Mouse (Mus musculus) forebrain, embryonic 15.5 days (tissue): ENCODE results near the gene Flt3l. TPM values are rescaled to one million over a fixed set of nuclear protein-coding genes. Genes with fewer than 3 reads are reported as not detected.
"Not testable (repeated sequence)": the region's sequence is repeated elsewhere in the genome, so short reads cannot be mapped to it uniquely, and the experiment has no call there.

ENCODE experiments used
- ATAC-seq: fragments of 200-750 bp; cut with Nextera tagmentation; replicated peaks from 2 replicates; pipeline ENCODE4 v1.8.0; 2017; ENCODE audit warnings: mild to moderate bottlenecking, moderate TSS enrichment, moderate library complexity
- H3K27ac ChIP-seq: fragments of 300-500 bp; sonication (generic); replicated peaks from 2 replicates; pipeline ENCODE4 v1.5.1; 2015; ENCODE audit warnings: mild to moderate bottlenecking, inconsistent platforms
- H3K27me3 ChIP-seq: fragments of 300-500 bp; sonication (generic); 2 replicates; pipeline ENCODE4 v1.6.1; 2015; ENCODE audit warnings: inconsistent platforms
- H3K36me3 ChIP-seq: fragments of 300-500 bp; sonication (generic); 2 replicates; pipeline ENCODE4 v1.6.1; 2015; ENCODE audit warnings: mild to moderate bottlenecking, inconsistent platforms
- H3K4me1 ChIP-seq: fragments of 300-500 bp; sonication (generic); 2 replicates; pipeline ENCODE4 v1.6.1; 2015; ENCODE audit warnings: inconsistent platforms
- H3K4me2 ChIP-seq: fragments of 300-500 bp; sonication (generic); replicated peaks from 2 replicates; pipeline ENCODE4 v1.6.1; 2015; ENCODE audit warnings: mild to moderate bottlenecking, inconsistent platforms
- H3K4me3 ChIP-seq: fragments of 300-500 bp; sonication (generic); 2 replicates; pipeline ENCODE4 v1.5.1; 2015; ENCODE audit warnings: mild to moderate bottlenecking, inconsistent platforms
- H3K9ac ChIP-seq: fragments of 300-500 bp; sonication (generic); replicated peaks from 2 replicates; pipeline ENCODE4 v1.6.1; 2015; ENCODE audit warnings: mild to moderate bottlenecking, inconsistent platforms
- H3K9me3 ChIP-seq: fragments of 300-500 bp; sonication (generic); 2 replicates; pipeline ENCODE4 v1.6.1; 2016; ENCODE audit warnings: inconsistent platforms
- WGBS: fragments of 180-500 bp; shearing (Covaris S2); methylation state at CpG from one replicate; pipeline ENCODE4 v1.1.7; 2015; ENCODE audit warnings: mixed read lengths; 5-methylcytosine and 5-hydroxymethylcytosine counted together
- polyA plus RNA-seq: library from polyadenylated mRNA; unstranded; fragments of >200 nt; fragmentation: Nextera tagmentation; extraction: Ambion mirVana; gene quantifications from 2 replicates; pipeline ENCODE4 v1.2.1, GENCODE M21; 2015

Flt3l gene
- polyA plus RNA-seq, 1 experiment from 2014 or later = 2.1 TPM

DNA sequence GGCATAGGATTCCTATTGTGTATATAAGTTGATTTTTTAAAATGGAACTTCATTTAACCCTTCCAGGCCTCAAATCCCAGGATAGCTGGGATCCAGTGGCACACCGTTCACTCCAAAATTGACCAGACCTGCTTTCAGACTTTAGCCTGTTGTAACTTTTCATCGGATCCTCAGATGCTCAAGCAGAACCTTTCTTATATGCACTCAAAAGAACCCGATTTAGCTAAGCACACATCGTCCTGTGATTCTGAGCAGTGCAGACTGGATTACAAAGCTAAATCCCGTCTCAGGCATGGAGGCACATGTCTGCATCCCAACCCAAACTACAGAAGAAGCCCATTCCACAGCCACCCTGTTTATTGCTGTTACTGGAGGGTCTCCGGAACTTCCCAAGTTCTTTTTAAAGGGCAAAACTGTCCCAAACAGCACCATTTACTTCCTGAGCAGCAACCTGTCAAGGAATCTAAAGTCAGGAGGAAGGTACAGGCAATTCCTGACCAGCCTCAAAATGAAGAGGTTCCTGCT lies 8.5 kb downstream of the Flt3l start:
- peaks cover 30% of the 10 kb centered on the region for H3K36me3 ChIP-seq
- peak overlapping the region; percentile 73 for H3K4me2 ChIP-seq
- peak overlapping the region; percentile 78 for H3K4me3 ChIP-seq
- peak overlapping the region; percentile 98 for H3K9ac ChIP-seq
- H3K27ac ChIP-seq = peak overlapping the region; percentile 86
- no peaks in the 10 kb centered on the region for H3K9me3 ChIP-seq
- WGBS = 2% methylated on average over 6 of the region's 6 CpGs
- no peak for ATAC-seq
- H3K4me1 ChIP-seq = peaks cover 48% of the 10 kb centered on the region
- H3K27me3 ChIP-seq = no peaks in the 10 kb centered on the region

DNA sequence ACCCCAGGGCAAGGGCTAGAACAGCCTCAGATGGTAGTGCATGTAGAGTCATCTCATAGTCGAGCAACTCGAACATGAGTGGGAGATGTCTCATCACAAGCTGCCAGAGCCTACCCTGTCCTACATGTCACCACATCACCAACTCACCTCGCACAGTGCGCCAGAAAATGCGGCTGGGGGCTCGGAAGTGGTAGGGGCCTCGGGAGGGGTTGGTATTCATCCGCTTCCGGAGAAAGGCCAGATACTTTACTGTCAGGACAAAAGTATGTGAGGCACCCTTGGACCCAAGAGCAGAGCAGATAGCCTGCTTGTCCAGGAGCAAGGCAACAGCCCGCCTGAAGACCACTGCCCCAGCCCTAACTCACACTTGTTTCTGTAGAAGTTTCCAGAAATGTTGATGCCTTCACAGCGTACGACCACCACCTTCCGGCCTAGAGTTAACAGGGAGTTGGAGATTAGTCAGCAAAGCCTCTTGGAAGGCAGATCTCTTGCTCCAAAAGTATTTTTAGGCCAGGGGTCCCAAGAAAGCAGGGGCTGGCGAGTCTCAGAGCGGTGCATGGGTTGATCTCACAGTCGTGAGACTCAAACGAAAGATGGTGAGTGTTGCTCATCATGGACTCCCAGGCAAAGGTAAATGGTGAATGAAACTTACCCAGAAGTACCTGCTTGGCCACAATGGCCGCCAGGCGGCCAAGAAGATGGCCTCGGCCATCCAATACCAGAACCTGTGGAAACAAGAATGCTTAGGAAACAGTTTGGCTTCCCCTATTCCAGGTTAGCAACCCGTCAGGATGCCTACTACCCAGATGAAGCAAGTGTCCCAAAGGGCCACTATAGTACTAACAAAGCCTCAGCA lies 9.2 kb downstream of the Flt3l start:
- no peak for ATAC-seq
- Histone ChIP-seq H3K9ac (peak overlapping the region; percentile 98), H3K9me3 (no peaks in the 10 kb centered on the region), H3K4me1 (peaks cover 55% of the 10 kb centered on the region), H3K27me3 (no peaks in the 10 kb centered on the region), H3K27ac (peak overlapping the region; percentile 86), H3K4me3 (peak overlapping the region; percentile 78), H3K36me3 (peaks cover 36% of the 10 kb centered on the region), H3K4me2 (peak overlapping the region; percentile 73)
- 51% methylated on average over 21 of the region's 21 CpGs for WGBS

DNA sequence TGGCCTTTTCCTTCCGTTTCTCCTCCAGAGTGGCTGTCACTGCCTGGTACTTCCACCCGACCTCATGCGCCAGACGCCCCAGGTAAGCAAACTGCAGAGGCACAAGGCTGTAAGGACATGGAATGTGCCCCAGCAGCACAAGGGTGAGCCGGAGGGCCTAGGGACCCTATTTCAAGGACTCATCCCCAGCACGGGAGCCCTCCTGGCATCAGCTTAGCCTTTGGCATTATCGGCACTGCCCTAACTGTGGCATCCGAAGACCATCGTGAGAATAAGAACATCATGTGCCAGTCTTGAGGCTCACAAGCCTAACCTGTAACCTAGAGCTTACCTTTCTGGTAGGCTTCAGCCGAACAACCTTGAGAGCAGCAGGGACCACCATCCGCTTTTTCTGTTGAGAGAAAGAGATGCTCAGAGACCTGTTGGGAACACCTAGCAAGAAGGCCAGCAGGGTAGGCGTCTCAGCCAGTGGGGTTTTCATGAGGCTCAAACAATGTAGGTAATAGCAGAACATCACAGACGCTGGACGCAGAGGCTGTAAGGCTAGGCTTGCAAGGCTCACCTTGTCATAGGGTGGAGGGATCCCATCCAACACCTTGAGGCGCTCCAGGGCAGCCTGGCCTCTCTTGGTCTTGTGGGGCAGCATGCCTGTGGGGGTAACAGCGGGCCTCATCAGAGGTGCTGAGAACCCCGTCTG lies 9.9 kb downstream of the Flt3l start:
- no peak for ATAC-seq
- Histone ChIP-seq H3K27me3 (no peaks in the 10 kb centered on the region), H3K36me3 (peaks cover 44% of the 10 kb centered on the region), H3K4me3 (peak overlapping the region; percentile 78), H3K9ac (peak overlapping the region; percentile 98), H3K27ac (peak overlapping the region; percentile 86), H3K4me1 (peaks cover 61% of the 10 kb centered on the region), H3K4me2 (peak overlapping the region; percentile 73; the same call in 1 of the 2 replicates), H3K9me3 (no peaks in the 10 kb centered on the region)
- 74% methylated on average over 17 of the region's 17 CpGs for WGBS

DNA sequence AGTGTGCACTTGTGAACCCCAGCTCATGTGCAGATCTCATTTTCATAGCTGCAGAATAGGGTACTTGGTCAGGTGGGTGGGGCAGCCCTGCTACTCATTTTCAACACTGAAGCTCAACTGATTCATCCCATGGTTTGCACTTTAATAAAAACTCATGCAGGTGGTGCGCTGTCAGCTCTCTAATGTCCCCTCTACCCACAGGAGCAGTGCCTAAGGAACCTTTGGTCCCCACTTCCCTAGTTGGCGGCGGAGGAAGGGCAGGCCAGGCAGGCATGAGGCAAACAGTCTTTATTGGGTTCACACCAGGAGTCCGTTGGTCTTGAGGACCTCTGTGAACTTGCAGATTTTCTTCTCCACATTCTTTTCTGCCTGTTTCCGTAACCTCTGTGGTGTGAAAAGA lies 10.6 kb downstream of the Flt3l start:
- H3K27ac ChIP-seq = peak overlapping the region; percentile 85
- H3K4me3 ChIP-seq = peak overlapping the region; percentile 4; the same call in 1 of the 2 replicates
- H3K9ac ChIP-seq, ATAC-seq, H3K27me3 ChIP-seq, H3K9me3 ChIP-seq, H3K4me2 ChIP-seq: not testable (repeated sequence)
- H3K4me1 ChIP-seq = peaks cover 61% of the 10 kb centered on the region
- WGBS = 59% methylated on average over 5 of the region's 5 CpGs
- peaks cover 51% of the 10 kb centered on the region for H3K36me3 ChIP-seq

DNA sequence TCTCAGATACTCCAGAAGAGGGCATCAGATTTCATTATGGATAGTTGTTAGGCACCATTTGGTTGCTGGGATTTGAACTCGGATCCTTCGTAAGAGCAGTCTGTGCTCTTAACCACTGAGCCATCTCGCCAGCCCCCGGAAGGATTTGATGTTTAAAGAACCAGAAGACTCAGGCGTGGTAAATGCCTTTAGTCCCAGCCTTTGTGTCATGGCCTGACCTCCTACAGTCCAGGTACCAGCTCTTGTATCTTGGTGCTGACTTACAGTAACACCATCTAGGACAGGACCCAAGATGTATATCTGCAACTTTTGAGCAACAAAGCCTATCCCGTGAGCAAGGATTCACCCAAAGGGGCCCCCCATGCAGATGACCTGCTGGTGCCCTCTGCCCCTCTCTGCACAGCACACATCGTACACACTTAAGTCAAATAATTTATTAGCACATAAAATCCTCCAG lies 11.1 kb downstream of the Flt3l start:
- H3K27ac ChIP-seq = peak overlapping the region; percentile 85
- peaks cover 61% of the 10 kb centered on the region for H3K4me1 ChIP-seq
- H3K27me3 ChIP-seq = no peaks in the 10 kb centered on the region
- WGBS = 21% methylated on average over 7 of the region's 7 CpGs
- peaks cover 55% of the 10 kb centered on the region for H3K36me3 ChIP-seq
- H3K4me2 ChIP-seq = peak overlapping the region; percentile 43; the same call in 1 of the 2 replicates
- ATAC-seq = no peak
- H3K4me3 ChIP-seq = peak overlapping the region; percentile 74; the same call in 1 of the 2 replicates
- peak overlapping the region; percentile 17; the same call in 1 of the 2 replicates for H3K9ac ChIP-seq
- H3K9me3 ChIP-seq = no peaks in the 10 kb centered on the region

DNA sequence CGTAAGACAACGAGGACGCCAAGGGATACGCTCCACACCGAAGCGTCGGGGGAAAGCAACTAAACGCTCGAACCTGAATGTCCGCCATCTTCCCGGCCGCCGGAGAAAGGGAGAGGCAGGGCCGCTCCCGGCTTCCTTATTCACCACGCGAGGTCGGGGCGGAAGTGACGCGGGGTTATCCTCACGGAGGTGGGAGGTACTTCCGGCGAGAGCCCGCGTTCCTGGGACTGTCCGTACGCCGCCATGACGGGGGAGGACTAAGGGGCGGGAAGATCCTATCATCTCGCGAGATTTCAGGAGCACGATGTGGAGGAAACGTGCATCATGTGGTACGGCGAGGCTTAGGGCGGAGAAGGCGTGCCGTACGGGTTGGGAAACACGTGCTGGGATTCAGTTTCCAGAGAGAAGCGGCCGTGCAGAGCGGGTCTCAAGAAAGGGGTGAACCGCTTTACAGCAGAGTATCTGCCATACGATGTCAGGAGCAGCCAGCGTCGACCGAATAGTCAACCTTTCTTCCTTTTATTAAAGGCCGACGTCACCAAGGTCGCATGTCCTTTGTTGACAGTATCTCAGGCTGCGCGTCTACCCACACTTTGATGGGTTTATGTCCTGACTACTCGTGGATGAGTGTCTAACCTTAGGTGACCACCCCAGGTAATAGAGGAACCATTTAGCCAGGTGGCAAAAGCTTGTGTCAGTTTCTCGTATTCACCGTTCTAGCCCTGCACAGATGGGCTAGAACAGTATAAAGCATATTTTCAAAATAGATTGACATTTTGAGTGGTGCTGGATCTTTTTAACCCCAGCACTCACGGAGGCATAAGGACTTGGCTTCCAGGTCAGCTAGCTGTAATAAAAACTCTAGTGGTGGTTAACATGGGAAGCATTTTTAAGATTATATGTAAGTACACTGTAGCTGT lies 11.7 kb downstream of the Flt3l start, which contains the start of gene Rps11:
Gene Rps11, minus strand, starts transcription at position 216 of the 920 bp plus-strand sequence.
- Histone ChIP-seq H3K27ac (peak within 1 kb of the TSS; percentile 87), H3K27me3 (no peaks in the 10 kb centered on the region), H3K36me3 (peaks cover 62% of the 10 kb centered on the region), H3K4me3 (peak within 1 kb of the TSS; percentile 74), H3K9ac (peak within 1 kb of the TSS; percentile 86), H3K4me1 (peaks cover 55% of the 10 kb centered on the region), H3K9me3 (no peaks in the 10 kb centered on the region), H3K4me2 (peak within 1 kb of the TSS; percentile 87)
- peak; percentile 83 for ATAC-seq
- under 1% methylated on average over 59 of the region's 59 CpGs for WGBS

DNA sequence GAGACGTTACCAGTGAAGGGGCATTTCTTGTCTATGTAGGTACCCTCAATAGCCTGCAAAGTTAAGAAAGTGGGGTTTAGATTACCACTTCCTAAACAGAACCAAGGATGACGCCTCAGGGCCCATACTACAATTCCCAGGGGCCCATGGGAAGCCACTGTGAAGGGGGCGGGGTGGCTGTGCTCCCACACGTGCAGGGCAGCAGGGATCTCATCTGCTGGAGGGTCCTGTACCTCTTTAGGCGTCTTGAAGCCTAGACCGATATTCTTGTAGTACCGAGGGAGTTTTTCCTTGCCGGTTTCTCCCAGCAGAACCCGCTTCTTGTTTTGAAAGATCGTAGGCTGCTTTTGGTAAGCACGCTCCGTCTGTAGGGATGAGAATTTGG lies 13.1 kb downstream of the Flt3l start:
- ATAC-seq = no peak
- Histone ChIP-seq H3K9me3 (no peaks in the 10 kb centered on the region), H3K27me3 (no peaks in the 10 kb centered on the region), H3K9ac (peak overlapping the region; percentile 86), H3K4me3 (peak overlapping the region; percentile 74), H3K4me1 (peaks cover 52% of the 10 kb centered on the region), H3K36me3 (peaks cover 72% of the 10 kb centered on the region), H3K27ac (peak overlapping the region; percentile 87), H3K4me2 (peak overlapping the region; percentile 87)
- WGBS = 26% methylated on average over 12 of the region's 12 CpGs

DNA sequence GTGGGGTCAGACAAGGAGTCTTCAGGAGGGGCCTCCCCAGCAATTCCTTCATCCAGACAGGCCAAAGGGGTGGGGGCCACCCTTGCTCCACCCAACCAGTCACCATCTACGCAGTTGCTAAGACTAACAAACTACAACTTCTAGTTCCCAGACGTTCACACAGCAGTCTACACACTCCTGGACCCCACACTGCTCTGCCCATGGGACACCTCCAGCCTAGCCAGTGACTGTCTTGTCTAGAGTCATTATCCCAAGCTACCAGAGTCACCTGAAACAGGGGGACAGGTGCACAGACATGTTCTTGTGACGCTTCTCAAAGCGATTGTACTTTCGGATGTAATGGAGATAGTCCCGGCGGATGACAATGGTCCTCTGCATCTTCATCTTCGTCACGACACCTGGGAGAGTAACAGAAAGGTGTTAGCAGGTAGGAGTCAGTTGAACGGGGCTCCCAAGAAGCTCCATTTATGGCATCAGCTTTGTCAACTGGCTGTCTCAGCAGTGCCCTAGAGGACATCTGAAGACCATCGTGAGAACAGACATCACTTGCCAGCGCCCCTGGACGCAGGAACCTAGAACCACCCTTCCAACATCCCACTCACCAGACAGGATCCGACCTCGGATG lies 13.6 kb downstream of the Flt3l start:
- 88% methylated on average over 15 of the region's 15 CpGs for WGBS
- Histone ChIP-seq H3K4me3 (peak overlapping the region; percentile 74), H3K27ac (no peak overlapping the region), H3K9ac (peak overlapping the region; percentile 86), H3K36me3 (peaks cover 75% of the 10 kb centered on the region), H3K4me2 (peak overlapping the region; percentile 87), H3K27me3 (no peaks in the 10 kb centered on the region), H3K9me3 (no peaks in the 10 kb centered on the region), H3K4me1 (peaks cover 50% of the 10 kb centered on the region)
- no peak for ATAC-seq

DNA sequence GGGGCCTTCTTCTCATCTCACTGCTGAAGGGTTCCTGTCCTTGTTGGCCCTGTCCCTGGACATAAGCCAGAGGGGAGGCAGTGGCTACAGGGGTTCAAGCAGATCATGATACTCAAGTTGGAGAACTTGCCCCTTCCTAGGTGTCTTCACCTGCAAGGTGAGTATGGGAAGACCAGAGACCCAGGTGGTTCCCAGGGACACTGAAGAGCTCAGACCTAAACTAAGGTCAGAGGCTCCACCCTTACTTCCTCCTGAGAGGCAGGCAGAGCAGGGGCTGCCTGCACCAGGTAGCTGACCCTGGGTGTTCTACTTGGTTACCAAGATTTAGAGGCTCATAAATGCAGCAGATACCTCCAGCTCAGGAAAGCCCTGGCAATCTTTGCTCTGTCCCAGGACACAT lies 14.3 kb downstream of the Flt3l start:
- Histone ChIP-seq H3K4me2 (no peak overlapping the region), H3K4me1 (peaks cover 43% of the 10 kb centered on the region), H3K9me3 (no peaks in the 10 kb centered on the region), H3K9ac (no peak overlapping the region), H3K36me3 (peaks cover 71% of the 10 kb centered on the region), H3K4me3 (no peak overlapping the region), H3K27ac (no peak overlapping the region), H3K27me3 (no peaks in the 10 kb centered on the region)
- ATAC-seq = no peak

DNA sequence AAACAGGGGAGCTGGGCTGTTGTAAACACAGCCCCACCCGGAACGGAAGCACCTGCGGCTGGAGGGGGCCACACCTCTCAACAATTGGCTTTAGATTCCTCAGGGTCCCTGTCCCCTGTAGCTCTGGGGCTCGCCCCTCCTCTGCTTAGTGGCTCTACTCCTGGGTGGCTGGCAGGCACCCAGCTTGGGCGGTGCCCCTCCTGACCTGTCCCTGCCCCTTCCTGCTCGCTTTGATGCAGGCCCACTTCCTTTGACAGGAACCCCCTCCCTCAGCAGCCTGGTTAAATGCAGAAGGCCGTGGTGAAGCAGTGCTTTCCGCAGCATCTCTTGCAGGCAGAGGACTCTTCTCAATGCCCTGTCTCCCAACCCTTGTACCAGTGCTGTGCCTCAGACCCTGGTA lies 14.8 kb downstream of the Flt3l start:
- no peak overlapping the region for H3K9ac ChIP-seq
- H3K4me3 ChIP-seq = no peak overlapping the region
- peaks cover 37% of the 10 kb centered on the region for H3K4me1 ChIP-seq
- H3K27ac ChIP-seq = no peak overlapping the region
- peaks cover 66% of the 10 kb centered on the region for H3K36me3 ChIP-seq
- no peak for ATAC-seq
- WGBS = 66% methylated on average over 8 of the region's 8 CpGs
- no peak overlapping the region for H3K4me2 ChIP-seq
- no peaks in the 10 kb centered on the region for H3K9me3 ChIP-seq
- H3K27me3 ChIP-seq = no peaks in the 10 kb centered on the region
